Mouse (Mus musculus) liver, embryonic 18 days (tissue): ENCODE measurements around the gene Efcab3. TPM values are rescaled to one million over a fixed set of nuclear protein-coding genes. Genes with fewer than 3 reads are reported as not detected.

Source experiments
- polyA plus RNA-seq: library from polyadenylated mRNA; depleted of rRNA; stranded (reverse); fragments of >200 nt; gene quantifications from 2 replicates; pipeline ENCODE4 v1.2.3, GENCODE M21; 2012; rRNA removed

Efcab3 gene
- polyA plus RNA-seq, result 0.19 and 0.20 TPM in 2 replicates

DNA sequence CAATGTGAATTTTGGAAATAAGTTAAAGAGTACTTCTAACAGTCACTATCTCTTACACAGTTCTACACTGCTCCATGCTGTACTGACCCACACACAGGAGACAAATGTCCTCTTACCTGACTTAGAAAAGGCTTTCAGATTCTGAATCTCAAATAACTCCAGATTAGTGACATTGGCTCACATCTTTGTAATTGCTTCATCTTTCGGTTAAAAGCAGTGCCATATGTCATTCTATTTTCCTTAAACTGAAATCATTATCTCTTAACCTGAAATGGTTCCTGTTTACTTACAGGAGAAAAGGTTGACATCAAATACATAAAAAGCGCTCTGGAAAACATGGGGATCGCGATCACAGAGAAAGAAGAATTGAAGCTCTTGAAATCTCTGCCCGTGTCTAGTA lies at the start of gene Efcab3:
TSS of gene Efcab3 (plus strand) at position 301 of the 400 bp plus-strand sequence.

DNA sequence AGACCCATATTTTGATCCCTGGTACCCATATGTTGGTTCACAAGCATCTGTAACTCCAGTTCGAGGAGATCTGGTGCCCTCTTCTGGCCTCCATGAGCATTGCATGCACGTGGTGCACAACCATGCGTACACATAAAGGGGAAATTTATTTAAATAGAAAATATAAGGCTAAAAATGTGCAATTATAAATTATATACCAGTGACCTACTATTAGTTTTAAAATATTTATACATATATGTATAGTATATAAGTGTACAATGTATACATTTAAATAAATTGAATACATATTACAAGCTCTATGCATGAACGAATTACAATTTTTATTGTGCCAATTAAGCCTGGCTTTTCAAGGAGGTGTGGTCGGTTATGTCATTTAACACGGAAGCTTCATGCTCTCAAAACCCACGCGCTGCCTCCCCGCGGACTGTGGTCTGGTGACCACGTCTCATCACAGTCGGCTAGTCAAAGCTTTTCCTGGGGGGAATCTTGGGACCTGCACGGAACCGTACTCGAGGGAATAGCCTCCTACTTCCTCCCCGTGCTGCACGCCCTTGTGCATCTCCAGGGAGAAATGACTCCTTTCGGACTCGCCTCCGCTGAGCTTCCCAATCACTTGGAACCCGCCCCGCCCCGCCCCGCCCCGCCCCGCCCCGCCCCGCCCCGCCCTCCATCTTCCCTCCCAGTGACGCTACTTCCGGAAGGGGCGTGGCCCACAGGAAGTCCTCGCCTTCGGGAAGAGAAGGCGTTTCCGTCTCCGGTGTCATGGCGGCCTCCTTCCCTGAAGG lies 62.5 kb downstream of the Efcab3 start, which contains the start of gene Mettl2:
TSS of gene Mettl2 (plus strand) at position 691 of the 785 bp plus-strand sequence.

DNA sequence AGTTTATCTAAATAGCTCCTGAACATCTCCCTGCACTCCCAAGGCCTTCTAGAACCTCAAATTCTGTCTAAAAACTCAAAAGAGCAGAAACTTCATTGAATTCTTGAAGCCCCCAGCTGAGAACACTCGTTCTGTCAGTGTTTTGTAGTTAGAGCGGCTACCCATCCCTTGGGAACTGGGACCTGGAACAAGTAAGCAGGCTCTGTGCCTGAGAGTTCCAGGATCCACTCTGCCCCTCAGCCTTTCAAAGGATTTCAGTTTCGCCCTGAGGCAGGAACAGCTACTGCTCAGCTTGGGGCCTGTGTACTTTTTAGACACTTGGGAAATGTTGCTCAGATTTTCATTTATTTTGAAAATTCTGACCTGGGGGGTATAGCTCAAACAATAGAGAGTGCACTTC lies 83.2 kb downstream of the Efcab3 start, which contains the start of gene Gm10842:
TSS of gene Gm10842 (plus strand) at position 301 of the 400 bp plus-strand sequence.

Other genes starting within 250 kb of the Efcab3 start
- 11.4 and 12.5 TPM in 2 replicates for gene Mettl2, start 62.8 kb downstream of the Efcab3 start, polyA plus RNA-seq
- not detected in 2 replicates for gene Gm10842, start 83.3 kb downstream of the Efcab3 start, polyA plus RNA-seq
- gene Tlk2, start 115.2 kb downstream of the Efcab3 start, polyA plus RNA-seq, result 13.7 and 17.1 TPM in 2 replicates
- gene Mrc2, start 229.1 kb downstream of the Efcab3 start, polyA plus RNA-seq, result 0.84 and 1.2 TPM in 2 replicates